Mouse (Mus musculus) CD4-positive helper T cell, adult 2 months (primary cell): ENCODE measurements around the gene Pou2f2.

Source experiments
- DNase-seq: peaks from one replicate; pipeline ENCODE4 v3.0.0-alpha.2; 2012; ENCODE audit warnings: low read depth, missing footprints, low spot score

Pou2f2 gene

DNA sequence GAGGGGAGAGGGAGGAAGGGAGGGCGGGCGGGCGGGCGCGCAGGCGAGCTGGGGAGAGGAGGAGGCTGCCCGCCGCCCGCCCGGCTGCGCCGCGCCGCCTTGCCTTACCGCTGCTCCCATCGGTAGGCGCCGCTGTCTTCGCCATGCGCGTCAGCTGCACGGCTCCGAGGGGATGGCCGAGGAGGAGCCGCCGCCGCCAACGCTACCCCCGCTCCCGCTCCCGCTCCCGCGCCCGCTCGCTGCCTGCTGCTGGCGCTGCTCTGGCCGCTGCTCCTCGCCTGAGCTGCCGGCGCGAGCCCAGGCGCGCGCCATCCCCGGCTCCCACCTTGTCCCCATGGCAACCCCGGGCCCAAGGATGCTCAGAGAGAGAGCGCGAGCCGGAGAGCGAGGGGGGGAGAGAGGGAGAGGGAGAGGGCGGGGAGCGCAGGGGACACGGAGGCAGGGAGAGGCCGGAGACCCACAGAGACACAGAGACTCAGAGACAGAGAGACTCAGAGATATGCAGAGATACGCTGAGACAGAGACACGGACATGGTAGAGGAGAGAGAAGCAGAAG, at the start of gene Pou2f2:
TSS of gene Pou2f2 (minus strand) at position 121 of the 556 bp plus-strand sequence.
- peak; percentile 84 for DNase-seq

DNA sequence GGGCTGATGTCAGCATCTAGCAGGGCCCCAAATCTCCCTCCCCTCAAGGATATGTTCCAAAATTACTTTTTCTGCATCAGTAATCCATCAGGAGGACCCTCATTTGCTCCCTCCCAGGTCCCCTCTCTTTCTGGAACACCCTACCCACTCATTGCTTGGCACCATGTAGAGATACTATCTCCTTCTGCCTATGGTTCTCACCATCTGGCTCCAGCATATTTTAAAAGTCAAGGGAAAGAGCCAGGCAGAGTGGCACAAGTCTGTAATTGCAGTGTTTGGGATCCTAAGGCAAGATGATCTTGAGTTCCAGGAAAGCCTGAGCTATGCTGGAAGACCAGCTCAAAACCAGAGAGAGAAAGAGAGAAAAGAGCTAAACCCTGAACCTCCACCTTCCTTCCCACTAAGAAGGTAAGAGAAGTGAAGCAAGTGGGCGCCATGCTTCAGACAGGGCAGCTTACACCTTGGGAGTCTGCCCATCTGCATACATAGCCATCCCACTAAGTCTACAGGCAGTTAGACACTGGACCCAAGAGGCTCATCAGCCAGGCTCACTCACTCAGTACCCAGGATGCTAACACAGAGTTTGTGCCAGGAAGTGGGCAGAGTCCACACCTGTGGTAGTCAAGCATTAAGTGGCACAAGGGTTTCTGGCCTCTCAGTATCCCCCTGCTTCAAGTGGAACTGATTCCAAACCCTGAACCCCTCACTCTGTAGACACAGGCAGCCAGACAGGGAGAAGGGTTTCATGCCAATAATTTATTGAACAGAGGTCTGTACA, 48.2 kb upstream of the Pou2f2 start:
- DNase-seq: no peak

DNA sequence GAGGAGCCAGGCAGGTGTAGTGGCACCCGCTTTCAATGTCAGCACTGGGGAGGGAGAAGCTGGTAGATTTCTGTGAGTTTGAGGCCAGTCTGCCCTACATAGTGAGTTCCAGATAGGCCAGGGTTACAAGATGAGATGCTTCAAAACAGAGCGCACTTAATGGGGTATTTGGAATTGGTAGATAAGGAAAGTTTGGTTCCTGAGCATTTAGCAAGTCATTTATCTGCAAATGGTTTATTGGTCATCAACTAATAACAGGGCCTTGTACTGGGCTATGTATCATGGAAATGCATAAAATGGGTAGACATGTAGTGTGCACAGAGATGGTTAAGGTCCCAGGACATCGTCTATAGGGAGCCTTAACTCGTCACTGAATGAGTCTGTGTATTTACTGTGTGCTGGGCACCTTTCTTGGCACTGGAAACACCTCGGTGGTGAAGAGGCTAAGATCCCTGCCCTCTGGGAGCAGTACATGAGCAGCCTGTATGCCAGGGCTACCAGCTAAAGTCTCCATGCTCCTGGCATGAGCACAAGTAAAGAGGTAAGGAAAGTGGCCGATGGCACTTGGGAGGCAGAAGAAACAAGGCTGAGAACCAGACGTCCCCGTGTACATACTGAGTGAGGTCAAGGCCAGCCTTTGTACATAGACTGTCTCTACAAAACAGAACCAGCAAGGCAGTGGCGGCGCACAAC, 42.9 kb upstream of the Pou2f2 start:
- no peak for DNase-seq

DNA sequence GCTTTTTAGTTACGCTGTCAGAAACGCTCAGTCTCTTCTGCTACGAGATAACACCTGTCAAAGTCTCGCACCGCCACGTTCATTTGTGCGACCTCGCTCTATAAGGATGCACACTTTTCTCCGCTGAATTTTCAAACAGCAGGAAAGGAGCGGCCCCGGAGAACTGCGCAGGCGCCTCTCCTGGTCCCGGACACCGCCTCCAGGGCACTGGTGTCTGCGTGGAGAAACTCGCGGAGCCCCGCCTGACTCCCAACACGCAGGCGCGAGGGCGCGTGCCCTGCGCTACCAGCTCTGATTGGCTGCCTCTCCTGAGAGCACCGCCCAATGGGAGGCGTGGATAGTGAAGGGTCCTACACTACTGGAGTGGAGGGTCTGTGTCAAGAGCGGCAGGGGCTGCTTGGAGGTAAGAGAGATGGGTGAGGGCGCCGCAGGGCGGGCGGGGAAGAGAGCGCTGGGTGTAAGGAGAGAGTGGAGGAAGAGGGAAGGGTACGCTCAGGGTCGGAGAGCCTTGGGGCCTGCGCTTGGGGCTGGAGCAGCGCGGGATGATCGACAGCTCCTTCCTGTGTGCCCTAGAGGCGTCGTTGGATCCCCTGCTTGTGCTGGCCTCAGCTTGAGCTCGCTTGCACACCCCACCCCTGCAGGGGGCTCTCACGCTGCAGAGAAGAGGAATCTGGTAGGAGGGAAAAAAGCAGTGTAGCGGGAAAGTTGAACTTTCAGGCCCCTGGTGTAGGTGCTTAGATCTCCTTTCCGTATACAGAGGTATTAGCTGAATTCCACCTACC, 41.8 kb upstream of the Pou2f2 start, which contains the start of gene Zfp526:
TSS of gene Zfp526 (plus strand) at position 324 of the 782 bp plus-strand sequence.
- peak; percentile 98 for DNase-seq

DNA sequence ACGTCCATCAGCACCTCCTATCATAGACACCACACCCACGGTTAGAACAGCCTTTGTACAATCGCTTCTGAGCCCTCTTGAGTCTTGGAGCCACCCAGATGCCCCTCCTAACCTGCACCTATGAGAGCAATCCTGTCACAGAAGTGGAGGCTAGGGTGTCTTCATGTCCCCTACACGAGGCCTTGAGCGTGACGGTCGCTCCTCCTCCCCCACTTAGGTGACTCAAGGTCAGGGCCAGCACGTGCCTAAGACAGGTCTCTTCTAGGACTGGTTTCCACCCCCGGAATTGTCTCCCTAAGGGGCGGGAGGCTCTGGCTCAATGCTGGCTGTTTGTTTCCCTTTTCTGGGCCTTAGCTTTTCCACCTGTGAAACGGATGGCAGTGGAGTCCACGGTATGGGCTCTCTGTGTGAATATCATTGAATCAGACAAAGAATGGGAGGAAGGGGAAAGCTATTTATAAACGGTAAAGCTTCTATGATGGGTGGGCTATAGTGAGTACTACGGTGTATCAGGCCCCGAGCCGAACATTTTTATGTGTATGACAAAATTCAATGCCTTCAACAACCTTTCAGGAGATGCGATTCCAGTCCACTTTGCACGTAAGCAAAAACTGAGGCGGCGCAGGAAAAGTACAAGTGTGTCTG, 41.1 kb upstream of the Pou2f2 start, which contains the start of gene Dedd2:
TSS of gene Dedd2 (minus strand) at position 159 of the 645 bp plus-strand sequence.
- DNase-seq: peak; percentile 59

DNA sequence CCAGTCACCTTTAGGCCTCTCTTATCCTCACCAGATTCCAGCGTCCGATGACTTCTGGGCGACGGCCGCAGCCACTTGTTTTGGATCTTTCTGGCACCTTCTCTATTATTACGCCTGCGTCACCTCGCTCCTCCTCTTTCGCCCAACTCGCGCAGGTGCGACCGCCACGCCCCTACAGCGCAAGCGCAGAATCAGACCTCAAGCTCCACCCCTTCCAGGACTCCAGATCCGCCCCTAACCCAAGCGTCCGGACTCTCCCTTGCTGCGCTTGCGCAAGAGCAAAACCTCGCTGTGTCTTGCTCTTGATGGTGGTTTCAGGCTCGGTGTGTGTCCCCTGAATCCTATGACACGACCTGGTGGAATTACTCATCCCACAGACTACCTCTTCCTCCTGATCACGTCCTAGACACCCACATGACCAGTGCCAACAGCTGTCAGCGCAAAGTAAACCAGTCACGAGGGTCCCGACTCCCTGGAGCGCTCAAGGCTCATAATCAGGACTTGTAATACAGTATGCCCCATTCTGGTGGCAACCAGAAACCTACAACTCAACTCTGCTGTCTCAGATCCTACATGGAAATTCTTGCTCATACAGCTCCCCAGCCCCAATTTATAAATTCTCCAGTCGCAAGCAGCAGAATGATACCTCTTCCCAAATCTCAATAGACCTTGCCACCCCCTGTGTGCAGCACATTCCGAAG, 40.4 kb upstream of the Pou2f2 start:
- DNase-seq: peak; percentile 98

DNA sequence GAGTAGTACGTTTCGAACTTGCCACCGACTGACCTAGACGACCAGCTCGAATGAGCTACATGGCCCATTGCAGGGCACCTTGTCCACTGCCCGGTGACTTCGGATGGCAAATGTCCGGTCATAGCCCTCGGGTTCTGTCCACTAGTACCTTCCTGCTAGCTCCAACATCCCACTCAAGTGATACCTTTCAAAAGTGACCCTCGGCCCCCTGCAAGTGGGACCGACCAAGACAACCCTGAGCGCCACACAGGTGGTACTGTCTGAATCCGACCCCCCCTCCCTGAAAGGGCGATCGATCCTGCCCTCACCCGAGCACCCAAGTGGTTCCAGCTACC, 39.9 kb upstream of the Pou2f2 start:
- DNase-seq: no peak

DNA sequence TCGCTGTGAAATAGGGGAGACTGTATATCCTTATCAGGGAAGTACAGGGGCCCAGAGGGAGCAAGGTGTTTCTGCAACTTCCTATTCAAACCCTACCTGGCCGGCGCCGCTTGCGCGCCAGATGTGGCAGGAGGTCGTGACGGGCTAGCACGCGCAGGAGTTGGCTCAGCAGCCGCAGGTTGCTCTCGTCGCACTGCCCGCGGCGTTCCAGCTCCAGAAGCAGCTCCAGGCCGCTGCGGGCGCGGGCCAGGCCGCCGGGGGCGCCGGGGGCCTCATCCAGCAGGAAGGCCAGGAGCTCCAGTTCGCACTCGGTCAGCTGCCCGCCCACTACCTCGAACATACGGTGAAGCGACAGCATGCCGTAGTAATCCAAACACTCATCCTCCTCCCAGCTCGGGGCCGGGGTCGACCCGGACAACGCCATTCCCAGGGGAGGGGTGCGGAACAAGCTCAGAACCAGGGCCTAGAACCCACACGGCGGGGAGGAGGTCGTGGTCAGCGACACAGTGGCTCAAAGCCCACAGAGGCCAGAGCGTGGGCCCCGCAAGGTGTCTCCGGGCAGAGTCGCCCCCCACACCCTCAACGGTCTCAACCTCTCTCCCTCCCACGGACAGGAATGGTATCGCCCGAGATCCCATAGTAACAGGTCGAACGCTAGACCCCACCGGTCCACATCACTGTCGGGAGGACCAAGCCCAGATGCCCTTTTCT, 39.3 kb upstream of the Pou2f2 start:
- peak; percentile 69 for DNase-seq

DNA sequence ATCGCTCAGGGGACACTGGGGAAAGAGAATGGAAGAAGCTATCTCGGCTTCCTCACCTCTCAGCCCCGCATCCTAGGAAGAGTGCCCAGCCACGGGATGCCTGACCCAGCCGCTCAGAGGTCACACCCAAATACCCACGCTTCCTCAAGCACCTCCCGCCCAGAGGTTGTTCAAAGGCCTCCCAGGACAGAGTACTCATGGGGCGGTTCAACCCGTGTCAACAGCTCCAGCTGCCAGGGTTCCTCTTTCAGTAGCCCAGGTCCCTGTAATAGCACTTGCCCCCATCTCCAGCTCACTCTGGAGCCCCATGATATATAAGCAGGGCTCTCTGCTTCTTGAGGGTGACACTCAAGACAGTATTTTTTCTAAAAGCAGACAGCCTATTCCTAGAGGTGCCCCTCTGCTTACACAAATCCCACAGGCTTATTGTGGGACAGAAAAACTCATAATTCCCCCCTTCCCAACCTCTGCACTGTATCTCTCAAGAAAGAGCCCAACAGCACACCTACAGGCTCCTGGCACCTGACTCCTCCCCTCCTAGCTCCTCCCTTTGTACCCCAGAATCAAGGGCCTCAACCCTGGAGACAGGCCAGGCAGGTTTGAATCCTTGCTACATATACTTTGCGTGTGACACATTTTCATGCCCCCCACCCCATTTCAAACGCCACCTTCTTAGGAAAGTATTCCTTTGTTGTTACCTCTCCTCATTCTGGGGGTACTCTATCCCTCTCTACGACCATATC, 38.3 kb upstream of the Pou2f2 start:
- DNase-seq: no peak

DNA sequence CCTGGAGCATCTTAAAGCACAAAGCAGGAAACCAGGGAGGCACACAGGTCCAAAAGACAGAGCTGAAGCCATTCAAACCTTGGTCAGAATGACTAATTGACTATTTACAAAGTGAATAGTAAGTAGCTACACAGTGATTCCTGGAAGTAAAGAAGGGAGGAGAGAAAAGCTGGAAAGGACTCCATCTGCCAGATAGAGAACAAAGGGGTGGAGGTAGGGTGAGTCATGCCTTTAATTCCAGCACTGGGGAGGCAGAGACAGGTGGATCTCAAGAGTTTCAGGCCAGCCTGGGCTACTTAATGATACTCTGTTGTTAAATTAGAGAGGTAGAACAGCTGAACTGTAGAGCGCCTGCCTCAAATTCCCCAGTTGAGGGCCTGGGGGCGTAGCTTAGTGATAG, 34.6 kb upstream of the Pou2f2 start:
- DNase-seq: no peak

DNA sequence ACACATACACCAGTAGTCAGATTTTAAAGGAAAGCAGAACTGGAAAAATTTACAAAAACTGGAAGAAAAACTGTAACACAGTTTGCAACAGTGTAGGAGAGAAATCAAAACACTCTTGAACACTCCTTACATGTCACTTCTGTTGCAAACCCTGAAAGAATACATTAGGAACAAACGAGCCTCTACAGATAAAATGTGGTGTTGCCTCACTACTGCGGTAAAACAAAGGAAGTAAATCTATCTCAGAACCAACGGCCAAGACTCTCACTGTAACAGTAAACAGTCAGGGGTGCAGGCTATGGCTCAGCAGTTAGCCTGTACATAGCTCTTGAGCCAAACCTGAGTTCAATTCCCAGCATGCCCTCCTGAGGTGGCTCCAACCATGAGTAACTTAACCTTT, 33.6 kb upstream of the Pou2f2 start:
- peak; percentile 45 for DNase-seq

DNA sequence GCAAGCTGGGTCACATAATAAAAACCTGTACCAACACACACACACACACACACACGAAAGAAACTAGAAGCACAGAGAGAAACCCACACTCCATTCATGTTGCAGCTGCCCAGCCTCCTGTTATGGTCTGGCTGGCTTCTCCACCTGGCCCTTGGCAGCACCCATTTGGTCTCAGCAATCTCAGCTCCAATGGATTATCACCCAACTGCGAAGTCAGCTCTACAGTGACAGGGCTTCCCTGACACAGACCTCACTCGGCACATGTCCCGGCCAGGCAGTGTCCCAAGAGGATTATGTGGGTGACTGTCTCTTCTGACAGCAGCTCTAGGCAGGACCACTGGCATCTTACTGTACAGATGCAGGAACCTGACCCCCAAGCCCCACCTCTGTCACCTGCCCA, 31.0 kb upstream of the Pou2f2 start:
- DNase-seq: no peak

DNA sequence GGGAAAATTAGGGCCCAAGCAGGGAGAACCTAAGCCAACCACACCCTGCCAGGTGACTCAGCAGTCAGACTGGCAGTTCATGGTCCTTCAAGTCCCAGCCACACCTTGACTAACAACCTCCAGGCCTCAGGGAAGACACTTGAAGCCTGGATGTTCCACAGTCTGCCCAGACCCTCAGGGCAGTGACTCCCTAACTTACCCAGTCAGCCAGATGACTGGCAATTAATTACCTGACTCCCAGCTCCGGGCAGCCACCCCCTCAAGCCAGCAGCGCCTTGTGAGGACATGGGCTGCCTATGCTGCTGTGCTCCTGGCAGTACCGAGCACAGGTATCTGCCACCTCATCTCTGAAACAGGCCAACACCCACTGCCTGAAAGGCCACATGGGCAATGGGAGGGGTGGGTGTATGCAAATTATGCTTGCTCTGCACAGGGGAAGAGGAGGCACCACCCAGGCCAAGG, 29.7 kb upstream of the Pou2f2 start:
- DNase-seq: peak; percentile 79

DNA sequence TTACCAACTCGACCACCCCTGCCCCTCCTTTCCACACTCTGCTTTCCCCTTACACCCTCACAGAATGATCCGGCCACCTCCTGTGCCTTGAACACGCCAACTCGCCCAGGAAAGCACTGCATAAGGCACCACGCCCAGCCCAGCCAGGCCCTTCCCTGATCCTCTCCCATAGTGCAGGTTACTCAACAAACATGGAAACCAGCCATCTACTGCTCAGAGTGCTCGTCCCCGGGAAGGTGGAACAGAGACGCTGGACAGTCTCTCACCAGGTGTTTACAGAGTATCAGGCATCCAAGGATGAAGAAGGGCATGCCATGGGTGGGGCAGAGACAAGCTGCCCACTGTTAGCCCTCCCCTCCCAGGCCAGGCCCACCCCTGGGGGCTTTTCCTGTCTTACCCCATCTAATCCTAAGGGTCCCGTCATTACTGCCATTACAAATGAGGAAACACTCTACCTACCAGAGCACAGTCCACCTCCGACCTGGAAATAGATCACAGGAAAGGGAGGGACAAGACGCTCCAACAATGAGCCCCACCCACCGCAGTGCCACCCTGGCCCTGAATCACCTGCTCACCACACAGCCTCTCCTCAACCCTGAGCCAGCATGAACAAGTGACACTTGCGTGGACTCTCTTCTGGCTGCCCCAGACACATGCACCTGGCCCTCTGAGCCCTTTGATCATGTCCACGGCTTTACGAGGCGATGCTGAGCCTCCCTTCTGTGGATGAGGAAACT, 26.7 kb upstream of the Pou2f2 start:
- peak; percentile 72 for DNase-seq

DNA sequence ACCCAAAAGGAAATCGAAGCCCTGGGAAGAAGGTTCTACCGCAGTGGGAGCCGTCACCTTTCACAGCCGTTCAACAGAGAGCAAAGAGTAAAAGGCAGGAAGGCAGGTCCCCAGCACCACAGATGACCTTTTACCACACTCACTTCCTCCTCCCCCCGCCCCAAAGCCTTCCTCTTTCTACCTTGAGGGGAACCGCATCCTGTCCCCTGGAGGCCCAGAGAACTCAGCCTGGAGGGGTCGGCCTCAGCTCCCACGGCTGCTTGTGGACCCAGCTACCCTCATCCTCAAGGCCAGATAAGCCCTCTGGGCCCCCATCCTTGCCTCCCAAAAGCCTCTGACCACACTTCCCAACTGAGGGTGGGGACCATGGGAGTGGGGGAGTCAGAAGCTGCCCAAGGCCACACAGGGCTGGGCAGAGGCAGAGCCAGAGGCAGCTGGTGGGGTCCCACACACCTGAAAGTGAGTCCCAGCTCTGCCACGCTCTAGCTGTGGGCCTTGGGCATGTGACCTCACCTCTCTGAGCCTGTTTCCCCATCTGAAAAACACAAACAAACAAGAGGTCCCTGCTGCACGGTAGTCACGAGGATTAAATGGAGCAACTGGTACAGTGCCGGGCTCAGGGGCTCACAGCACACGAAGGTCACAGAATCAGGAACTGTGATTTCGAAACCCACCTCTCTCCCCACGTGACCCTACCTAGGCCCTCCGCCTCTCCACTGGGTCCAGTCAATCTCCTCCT, 26.0 kb upstream of the Pou2f2 start:
- DNase-seq: peak; percentile 85

DNA sequence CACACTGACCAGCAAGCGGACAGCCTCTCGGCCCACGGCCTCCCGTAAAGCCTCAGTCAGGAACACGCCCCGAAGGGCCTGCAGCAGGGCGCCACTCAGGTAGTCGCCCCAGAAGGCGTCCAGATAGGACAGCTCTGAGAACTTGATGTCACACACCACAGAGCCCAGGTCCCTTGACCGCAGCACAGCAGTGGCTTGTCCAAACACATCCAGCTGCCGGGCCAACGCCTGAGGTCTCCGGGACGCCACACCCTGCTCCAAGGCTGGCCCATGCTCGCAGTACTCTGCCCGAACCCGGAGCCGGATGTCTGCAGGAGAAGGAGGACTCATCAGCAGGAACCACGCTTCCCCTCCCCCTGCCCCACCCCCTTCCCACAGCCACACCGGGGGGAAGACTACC, 24.1 kb upstream of the Pou2f2 start:
- no peak for DNase-seq

DNA sequence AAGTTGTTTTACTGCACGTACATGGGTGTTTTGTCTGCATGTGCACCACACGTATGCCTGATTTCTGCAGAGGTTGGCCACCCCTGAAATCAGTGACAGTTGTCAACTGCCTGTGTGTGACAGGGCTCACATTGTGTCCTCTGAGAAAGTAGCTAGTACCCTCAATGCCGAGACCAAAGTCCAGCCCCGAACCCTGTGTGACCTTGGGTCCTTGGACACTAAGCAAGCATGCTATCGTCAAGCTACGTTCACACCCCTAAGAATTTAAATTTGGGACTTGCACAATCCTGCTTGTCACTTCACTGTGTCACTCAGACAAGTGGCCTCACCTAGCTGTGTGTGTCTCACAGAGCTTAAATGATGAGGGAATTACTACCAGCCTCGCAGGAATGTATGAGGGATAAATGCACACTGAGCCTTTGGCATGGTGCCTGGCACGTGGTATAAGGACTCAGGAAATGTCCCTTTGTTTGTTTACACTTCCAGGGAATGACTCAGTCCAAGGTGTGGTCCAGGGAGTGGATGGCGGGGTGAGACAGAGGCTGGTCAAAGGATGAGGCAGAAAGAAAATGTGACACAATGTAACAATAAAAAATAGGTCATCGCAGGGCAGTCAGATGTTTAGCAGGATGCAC, 18.0 kb upstream of the Pou2f2 start:
- no peak for DNase-seq

DNA sequence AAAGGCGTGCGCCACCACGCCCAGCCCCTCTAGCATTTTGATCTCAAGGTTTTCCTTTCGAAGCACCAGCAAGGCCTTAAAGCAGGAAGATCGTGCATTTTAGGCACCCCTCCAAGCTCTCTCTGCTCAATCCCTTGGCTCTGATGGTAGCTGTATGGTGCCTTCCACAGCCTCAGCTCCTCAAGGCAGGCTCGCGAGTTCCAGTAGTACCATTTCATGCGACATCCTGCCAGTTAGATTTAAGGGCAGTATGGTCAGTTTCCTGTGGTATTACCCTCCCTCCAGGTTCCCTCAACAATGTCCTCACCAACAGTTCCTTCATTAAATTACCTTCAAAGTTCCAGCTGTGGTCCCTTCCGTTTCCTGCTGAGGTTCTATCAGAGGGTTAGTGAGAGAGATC, 16.6 kb upstream of the Pou2f2 start:
- DNase-seq: no peak
